Mouse (Mus musculus) layer of hippocampus, adult 18-20 months (tissue): ENCODE data around the gene Ttc39b. TPM values are rescaled to one million over a fixed set of nuclear protein-coding genes. Genes with fewer than 3 reads are reported as not detected.
"Not testable (repeated sequence)": the region's sequence is repeated elsewhere in the genome, so short reads cannot be mapped to it uniquely, and the experiment has no call there.

ENCODE experiments used
- DNase-seq, 2 experiments: peaks; one replicate each; pipeline ENCODE4 v3.0.0; 2022; ENCODE audit warnings: low spot score in 2 of 2
- total RNA-seq, 2 experiments: library from RNA; stranded (reverse); gene quantifications; 2 replicates each; pipeline ENCODE4 v1.2.3; 2021

Ttc39b gene
- total RNA-seq, 2 experiments from 2014 or later, result 34.1 to 36.4 TPM

- peak in 1 of 2 experiments; percentile 45 for DNase-seq
Measured at GRCm38 (mm10) chr4:83279236-83279635, 44.8 kb downstream of the Ttc39b start.

- no peak for DNase-seq
Measured at GRCm38 (mm10) chr4:83274241-83274640, 49.8 kb downstream of the Ttc39b start.

- no peak for DNase-seq
Measured at GRCm38 (mm10) chr4:83273616-83274050, 50.4 kb downstream of the Ttc39b start.

- DNase-seq, result no peak
Measured at GRCm38 (mm10) chr4:83272917-83273615, 51.0 kb downstream of the Ttc39b start.

GRCm38 (mm10) chr4:83270481-83270880 lies 53.6 kb downstream of the Ttc39b start:
- DNase-seq, result no peak

- no peak for DNase-seq
Measured at GRCm38 (mm10) chr4:83269614-83270013, 54.4 kb downstream of the Ttc39b start.

GRCm38 (mm10) chr4:83265926-83266692 lies 57.9 kb downstream of the Ttc39b start:
- no peak for DNase-seq

GRCm38 (mm10) chr4:83264832-83265231 lies 59.2 kb downstream of the Ttc39b start:
- DNase-seq, result no peak

GRCm38 (mm10) chr4:83261998-83262397 lies 62.1 kb downstream of the Ttc39b start:
- peak in 1 of 2 experiments; percentile 45 for DNase-seq

- DNase-seq, result no peak
Measured at GRCm38 (mm10) chr4:83259690-83260089, 64.4 kb downstream of the Ttc39b start.

- no peak for DNase-seq
Measured at GRCm38 (mm10) chr4:83258273-83258672, 65.8 kb downstream of the Ttc39b start.

- no peak for DNase-seq
Measured at GRCm38 (mm10) chr4:83257279-83258260, 66.5 kb downstream of the Ttc39b start.

- no peak for DNase-seq
Measured at GRCm38 (mm10) chr4:83256779-83257178, 67.3 kb downstream of the Ttc39b start.

- DNase-seq, result no peak
Measured at GRCm38 (mm10) chr4:83254941-83255340, 69.1 kb downstream of the Ttc39b start.

- no peak for DNase-seq
Measured at GRCm38 (mm10) chr4:83253679-83254078, 70.4 kb downstream of the Ttc39b start.

- DNase-seq, result no peak
Measured at GRCm38 (mm10) chr4:83243706-83244105, 80.3 kb downstream of the Ttc39b start.

GRCm38 (mm10) chr4:83241630-83242029 lies 82.4 kb downstream of the Ttc39b start:
- no peak for DNase-seq

GRCm38 (mm10) chr4:83237656-83238055 lies 86.4 kb downstream of the Ttc39b start:
- DNase-seq, result no peak

GRCm38 (mm10) chr4:83235304-83235703 lies 88.8 kb downstream of the Ttc39b start:
- DNase-seq, result not testable (repeated sequence)

- peak in 1 of 2 experiments; percentile 34 for DNase-seq
Measured at GRCm38 (mm10) chr4:83234739-83235138, 89.3 kb downstream of the Ttc39b start.

- DNase-seq, result no peak
Measured at GRCm38 (mm10) chr4:83234132-83234531, 89.9 kb downstream of the Ttc39b start.
